Mouse (Mus musculus): ENCODE data around the gene Lrrc25.
A peak's percentile ranks its signal among the peaks of the same experiment; 100 is the strongest.

Gene Lrrc25

GRCm38 (mm10) chr8:70599507-70600290 lies 16.3 kb upstream of the Lrrc25 start:
- DNase-seq (ENCODE audit: low spot score): no peak

- no peak for DNase-seq (ENCODE audit: low spot score)
Measured at GRCm38 (mm10) chr8:70600473-70601270, 15.3 kb upstream of the Lrrc25 start.

GRCm38 (mm10) chr8:70601271-70601649 lies 14.7 kb upstream of the Lrrc25 start:
- DNase-seq (ENCODE audit: low spot score): peak; percentile 82

- no peak for DNase-seq (ENCODE audit: low spot score)
Measured at GRCm38 (mm10) chr8:70602139-70602811, 13.7 kb upstream of the Lrrc25 start.

GRCm38 (mm10) chr8:70604558-70604957 lies 11.4 kb upstream of the Lrrc25 start:
- no peak for DNase-seq (ENCODE audit: low spot score)

GRCm38 (mm10) chr8:70605871-70606779 lies 9.8 kb upstream of the Lrrc25 start:
- DNase-seq (ENCODE audit: low spot score): no peak

GRCm38 (mm10) chr8:70606780-70607602 lies 9.0 kb upstream of the Lrrc25 start:
- DNase-seq (ENCODE audit: low spot score): no peak

- DNase-seq (ENCODE audit: low spot score): no peak
Measured at GRCm38 (mm10) chr8:70607603-70607897, 8.4 kb upstream of the Lrrc25 start.

GRCm38 (mm10) chr8:70607898-70608748 lies 7.8 kb upstream of the Lrrc25 start:
- no peak for DNase-seq (ENCODE audit: low spot score)

- DNase-seq (ENCODE audit: low spot score): no peak
Measured at GRCm38 (mm10) chr8:70608749-70609367, 7.1 kb upstream of the Lrrc25 start, which contains the start of gene Ssbp4. Ssbp4 (minus strand) TSS chr8:70608872.

- peak; percentile 93 for DNase-seq (ENCODE audit: low spot score)
Measured at GRCm38 (mm10) chr8:70609368-70609848, 6.5 kb upstream of the Lrrc25 start.

- peak; percentile 97 for DNase-seq (ENCODE audit: low spot score)
Measured at GRCm38 (mm10) chr8:70609849-70610795, 5.8 kb upstream of the Lrrc25 start.

GRCm38 (mm10) chr8:70610796-70611771 lies 4.9 kb upstream of the Lrrc25 start:
- DNase-seq (ENCODE audit: low spot score): peak; percentile 83

GRCm38 (mm10) chr8:70611849-70612248 lies 4.1 kb upstream of the Lrrc25 start:
- DNase-seq (ENCODE audit: low spot score): peak; percentile 91

GRCm38 (mm10) chr8:70613763-70614162 lies 2.2 kb upstream of the Lrrc25 start:
- no peak for DNase-seq (ENCODE audit: low spot score)

GRCm38 (mm10) chr8:70614469-70614868 lies 1.5 kb upstream of the Lrrc25 start:
- peak; percentile 45 for DNase-seq (ENCODE audit: low spot score)

- DNase-seq (ENCODE audit: low spot score): no peak
Measured at GRCm38 (mm10) chr8:70615281-70615680, 674 bp upstream of the Lrrc25 start.
